Mouse (Mus musculus): ENCODE data around the gene Mad1l1.
A peak's percentile ranks its signal among the peaks of the same experiment; 100 is the strongest.

Mad1l1 gene

GRCm38 (mm10) chr5:140143541-140143940, 177.8 kb downstream of the Mad1l1 start:
- DNase-seq (ENCODE audit: low read depth, low spot score) = no peak

- no peak for DNase-seq (ENCODE audit: low read depth, low spot score)
Observed at GRCm38 (mm10) chr5:140141336-140141735, 180.0 kb downstream of the Mad1l1 start.

GRCm38 (mm10) chr5:140140214-140140613, 181.1 kb downstream of the Mad1l1 start:
- DNase-seq (ENCODE audit: low read depth, low spot score) = peak; percentile 36

GRCm38 (mm10) chr5:140135734-140136625, 185.4 kb downstream of the Mad1l1 start:
- no peak for DNase-seq (ENCODE audit: low read depth, low spot score)

- DNase-seq (ENCODE audit: low read depth, low spot score) = no peak
Observed at GRCm38 (mm10) chr5:140134021-140134420, 187.3 kb downstream of the Mad1l1 start.

GRCm38 (mm10) chr5:140128414-140128981, 192.9 kb downstream of the Mad1l1 start:
- no peak for DNase-seq (ENCODE audit: low read depth, low spot score)

- no peak for DNase-seq (ENCODE audit: low read depth, low spot score)
Observed at GRCm38 (mm10) chr5:140127981-140128380, 193.4 kb downstream of the Mad1l1 start.

GRCm38 (mm10) chr5:140124626-140125025, 196.7 kb downstream of the Mad1l1 start:
- DNase-seq (ENCODE audit: low read depth, low spot score) = no peak

GRCm38 (mm10) chr5:140123640-140124366, 197.5 kb downstream of the Mad1l1 start:
- DNase-seq (ENCODE audit: low read depth, low spot score) = no peak

- DNase-seq (ENCODE audit: low read depth, low spot score) = no peak
Observed at GRCm38 (mm10) chr5:140123194-140123593, 198.2 kb downstream of the Mad1l1 start.

GRCm38 (mm10) chr5:140121966-140122365, 199.4 kb downstream of the Mad1l1 start:
- DNase-seq (ENCODE audit: low read depth, low spot score) = no peak

GRCm38 (mm10) chr5:140118921-140119320, 202.4 kb downstream of the Mad1l1 start:
- no peak for DNase-seq (ENCODE audit: low read depth, low spot score)

GRCm38 (mm10) chr5:140117968-140118367, 203.4 kb downstream of the Mad1l1 start:
- no peak for DNase-seq (ENCODE audit: low read depth, low spot score)

GRCm38 (mm10) chr5:140115434-140116271, 205.7 kb downstream of the Mad1l1 start:
- no peak for DNase-seq (ENCODE audit: low read depth, low spot score)

GRCm38 (mm10) chr5:140114512-140115060, 206.8 kb downstream of the Mad1l1 start:
- no peak for DNase-seq (ENCODE audit: low read depth, low spot score)

- DNase-seq (ENCODE audit: low read depth, low spot score) = no peak
Observed at GRCm38 (mm10) chr5:140113281-140113680, 208.1 kb downstream of the Mad1l1 start.

GRCm38 (mm10) chr5:140110024-140110423, 211.3 kb downstream of the Mad1l1 start:
- no peak for DNase-seq (ENCODE audit: low read depth, low spot score)

GRCm38 (mm10) chr5:140107907-140108306, 213.4 kb downstream of the Mad1l1 start:
- DNase-seq (ENCODE audit: low read depth, low spot score) = no peak

GRCm38 (mm10) chr5:140106051-140106450, 215.3 kb downstream of the Mad1l1 start:
- DNase-seq (ENCODE audit: low read depth, low spot score) = no peak

GRCm38 (mm10) chr5:140104891-140105290, 216.5 kb downstream of the Mad1l1 start:
- DNase-seq (ENCODE audit: low read depth, low spot score) = no peak

- no peak for DNase-seq (ENCODE audit: low read depth, low spot score)
Observed at GRCm38 (mm10) chr5:140102731-140103130, 218.6 kb downstream of the Mad1l1 start.
